Mouse (Mus musculus): ENCODE data around the gene Nck1. TPM values are rescaled to one million over a fixed set of nuclear protein-coding genes. Genes with fewer than 3 reads are reported as not detected.

The Nck1 gene
- polyA plus RNA-seq, 1 experiment from 2014 or later: 71.3 TPM

DNA sequence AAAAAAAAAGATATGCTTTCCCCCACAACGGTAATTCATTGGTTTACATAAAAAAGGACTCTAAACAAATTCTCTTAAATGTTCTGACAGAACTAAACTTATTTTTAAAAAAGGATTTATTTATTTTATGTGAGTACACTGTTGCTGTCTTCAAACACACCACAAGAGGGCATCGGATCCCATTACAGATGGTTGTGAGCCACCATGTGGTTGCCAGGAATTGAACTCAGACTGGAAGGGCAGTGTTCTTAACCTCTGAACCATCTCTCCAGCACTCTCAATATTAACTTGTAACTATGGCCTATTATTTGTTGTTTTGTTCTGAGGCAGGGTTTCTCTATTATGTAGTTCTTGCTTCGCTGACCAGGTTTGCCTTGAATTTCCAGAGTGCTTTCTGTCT, 25.9 kb downstream of the Nck1 start:
- ATAC-seq (ENCODE audit: insufficient read depth, low FRiP score): no peak
- Histone ChIP-seq H3K9ac (ENCODE audit: low read length) (no peak overlapping the region), H3K4me3 (replicated peaks; ENCODE audit: low read length) (no peak overlapping the region), H3K9me3 (replicated peaks; ENCODE audit: control insufficient read depth, low read length) (no peaks in the 10 kb centered on the region), H3K27ac (ENCODE audit: low read length) (no peak overlapping the region), H3K4me1 (ENCODE audit: control insufficient read depth, insufficient read depth, low read length) (0 out of 2 replicates have a peak, but pooled peaks cover 3% of the 10 kb centered on the region), H3K4me2 (ENCODE audit: low read depth, low read length) (no peak overlapping the region), H3K36me3 (ENCODE audit: control insufficient read depth, insufficient read depth, low read length) (no peaks in the 10 kb centered on the region), H3K27me3 (ENCODE audit: control insufficient read depth, insufficient read depth, low read length) (no peaks in the 10 kb centered on the region)
- 95% methylated on average over 3 of the region's 3 CpGs for WGBS

GRCm38 (mm10) chr9:100507581-100507980, 38.4 kb downstream of the Nck1 start:
- Histone ChIP-seq H3K27me3 (ENCODE audit: control insufficient read depth, insufficient read depth, low read length) (no peaks in the 10 kb centered on the region), H3K9ac (ENCODE audit: low read length) (no peak overlapping the region), H3K4me3 (replicated peaks; ENCODE audit: low read length) (no peak overlapping the region), H3K4me2 (ENCODE audit: low read depth, low read length) (no peak overlapping the region), H3K4me1 (ENCODE audit: control insufficient read depth, insufficient read depth, low read length) (no peaks in the 10 kb centered on the region), H3K36me3 (ENCODE audit: control insufficient read depth, insufficient read depth, low read length) (no peaks in the 10 kb centered on the region), H3K27ac (ENCODE audit: low read length) (no peak overlapping the region), H3K9me3 (replicated peaks; ENCODE audit: control insufficient read depth, low read length) (no peaks in the 10 kb centered on the region)
- 84% methylated on average over 2 of the region's 2 CpGs for WGBS
- ATAC-seq (ENCODE audit: insufficient read depth, low FRiP score): no peak

GRCm38 (mm10) chr9:100506652-100507051, 39.3 kb downstream of the Nck1 start:
- 24% methylated on average over 2 of the region's 2 CpGs for WGBS
- Histone ChIP-seq H3K9me3 (replicated peaks; ENCODE audit: control insufficient read depth, low read length) (no peaks in the 10 kb centered on the region), H3K4me1 (ENCODE audit: control insufficient read depth, insufficient read depth, low read length) (no peaks in the 10 kb centered on the region), H3K27ac (ENCODE audit: low read length) (no peak overlapping the region), H3K4me3 (replicated peaks; ENCODE audit: low read length) (no peak overlapping the region), H3K9ac (ENCODE audit: low read length) (no peak overlapping the region), H3K27me3 (ENCODE audit: control insufficient read depth, insufficient read depth, low read length) (no peaks in the 10 kb centered on the region), H3K4me2 (ENCODE audit: low read depth, low read length) (no peak overlapping the region), H3K36me3 (ENCODE audit: control insufficient read depth, insufficient read depth, low read length) (no peaks in the 10 kb centered on the region)
- ATAC-seq (ENCODE audit: insufficient read depth, low FRiP score): peak; percentile 80; the same call in 1 of the 2 replicates

DNA sequence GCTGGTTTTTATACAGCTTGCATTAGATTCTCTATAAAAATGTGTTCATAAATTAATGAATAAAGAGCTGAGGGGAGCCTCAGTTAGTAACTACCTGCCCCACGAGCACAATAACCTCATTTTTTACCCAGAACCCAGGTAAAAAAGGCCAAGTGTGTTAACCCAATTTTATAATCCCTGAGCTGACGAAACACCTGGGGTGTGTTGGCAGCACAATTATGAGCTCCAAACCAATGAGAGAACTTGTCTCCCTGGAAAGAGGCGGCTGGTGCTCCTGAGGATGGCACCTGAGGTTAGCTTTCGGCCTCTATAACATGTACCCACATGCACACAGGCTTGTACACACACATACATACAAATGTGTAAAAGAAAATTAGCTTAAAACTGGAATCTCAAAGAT, 40.4 kb downstream of the Nck1 start:
- Histone ChIP-seq H3K9me3 (replicated peaks; ENCODE audit: control insufficient read depth, low read length) (no peaks in the 10 kb centered on the region), H3K9ac (ENCODE audit: low read length) (peak overlapping the region; percentile 35; the same call in 1 of the 2 replicates), H3K27ac (ENCODE audit: low read length) (peak overlapping the region; percentile 73), H3K4me3 (replicated peaks; ENCODE audit: low read length) (peak overlapping the region; percentile 26), H3K36me3 (ENCODE audit: control insufficient read depth, insufficient read depth, low read length) (no peaks in the 10 kb centered on the region), H3K4me2 (ENCODE audit: low read depth, low read length) (peak overlapping the region; percentile 42; the same call in 1 of the 2 replicates), H3K27me3 (ENCODE audit: control insufficient read depth, insufficient read depth, low read length) (no peaks in the 10 kb centered on the region), H3K4me1 (ENCODE audit: control insufficient read depth, insufficient read depth, low read length) (no peaks in the 10 kb centered on the region)
- no peak for ATAC-seq (ENCODE audit: insufficient read depth, low FRiP score)
- WGBS: 84% methylated on average over 4 of the region's 4 CpGs

- Histone ChIP-seq H3K9ac (ENCODE audit: low read length) (no peak overlapping the region), H3K4me1 (ENCODE audit: control insufficient read depth, insufficient read depth, low read length) (0 out of 2 replicates have a peak, but pooled peaks cover 4% of the 10 kb centered on the region), H3K4me2 (ENCODE audit: low read depth, low read length) (no peak overlapping the region), H3K27me3 (ENCODE audit: control insufficient read depth, insufficient read depth, low read length) (no peaks in the 10 kb centered on the region), H3K36me3 (ENCODE audit: control insufficient read depth, insufficient read depth, low read length) (no peaks in the 10 kb centered on the region), H3K27ac (ENCODE audit: low read length) (no peak overlapping the region), H3K9me3 (replicated peaks; ENCODE audit: control insufficient read depth, low read length) (no peaks in the 10 kb centered on the region), H3K4me3 (replicated peaks; ENCODE audit: low read length) (no peak overlapping the region)
- WGBS: 88% methylated on average over 5 of the region's 5 CpGs
- no peak for ATAC-seq (ENCODE audit: insufficient read depth, low FRiP score)
Observed at GRCm38 (mm10) chr9:100493611-100494261, 52.2 kb downstream of the Nck1 start.

DNA sequence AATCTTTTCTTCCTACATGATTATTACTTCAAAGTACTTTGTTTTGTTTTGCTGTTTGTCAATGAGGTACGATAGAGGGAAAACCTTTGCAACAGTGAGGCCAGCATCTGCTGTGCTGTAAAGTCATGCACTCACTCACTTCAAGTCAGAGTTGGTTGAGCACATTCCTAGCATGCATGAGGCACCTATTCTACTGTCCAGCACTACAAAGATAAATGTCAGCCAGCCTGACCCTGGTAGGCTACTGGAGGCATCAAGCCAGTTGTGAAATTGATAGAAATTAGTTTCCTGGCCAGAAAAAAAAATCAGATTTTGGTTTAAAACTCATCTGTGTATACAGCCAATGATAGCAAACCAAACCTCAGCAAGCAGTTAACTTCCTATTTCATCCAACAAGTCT, 54.5 kb downstream of the Nck1 start:
- Histone ChIP-seq H3K4me2 (ENCODE audit: low read depth, low read length) (no peak overlapping the region), H3K36me3 (ENCODE audit: control insufficient read depth, insufficient read depth, low read length) (no peaks in the 10 kb centered on the region), H3K4me1 (ENCODE audit: control insufficient read depth, insufficient read depth, low read length) (peaks cover 11% of the 10 kb centered on the region), H3K27ac (ENCODE audit: low read length) (no peak overlapping the region), H3K4me3 (replicated peaks; ENCODE audit: low read length) (no peak overlapping the region), H3K27me3 (ENCODE audit: control insufficient read depth, insufficient read depth, low read length) (no peaks in the 10 kb centered on the region), H3K9ac (ENCODE audit: low read length) (no peak overlapping the region), H3K9me3 (replicated peaks; ENCODE audit: control insufficient read depth, low read length) (no peaks in the 10 kb centered on the region)
- no peak for ATAC-seq (ENCODE audit: insufficient read depth, low FRiP score)
- WGBS: 85% methylated on average over 1 of the region's 1 CpGs

DNA sequence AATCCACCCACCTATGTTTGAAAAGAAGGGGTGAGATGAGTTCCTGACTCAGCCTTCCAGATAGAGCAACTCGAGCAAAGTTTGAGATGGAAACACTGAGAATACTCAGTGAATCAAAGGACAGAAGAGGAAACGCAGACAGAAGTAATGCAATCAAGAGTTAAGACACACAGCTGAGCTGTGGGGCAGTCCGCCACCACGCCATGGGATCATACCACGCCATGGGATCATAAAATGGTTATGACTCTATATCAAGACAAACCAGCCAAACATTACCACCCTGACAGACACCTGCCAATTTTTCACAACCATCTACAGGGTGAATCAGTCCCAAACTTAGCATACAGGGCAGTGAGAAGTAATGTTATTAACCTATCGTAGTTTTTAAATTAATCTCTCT, 57.0 kb downstream of the Nck1 start:
- no peak overlapping the region for H3K4me2 ChIP-seq (ENCODE audit: low read depth, low read length)
- H3K9me3 ChIP-seq (replicated peaks; ENCODE audit: control insufficient read depth, low read length): no peaks in the 10 kb centered on the region
- no peak for ATAC-seq (ENCODE audit: insufficient read depth, low FRiP score)
- H3K27ac ChIP-seq (ENCODE audit: low read length): 0 out of 2 replicates have a peak overlapping the region, but pooled peaks have one; percentile 42
- H3K27me3 ChIP-seq (ENCODE audit: control insufficient read depth, insufficient read depth, low read length): no peaks in the 10 kb centered on the region
- no peak overlapping the region for H3K9ac ChIP-seq (ENCODE audit: low read length)
- no peaks in the 10 kb centered on the region for H3K36me3 ChIP-seq (ENCODE audit: control insufficient read depth, insufficient read depth, low read length)
- H3K4me3 ChIP-seq (replicated peaks; ENCODE audit: low read length): no peak overlapping the region
- WGBS: 87% methylated on average over 6 of the region's 6 CpGs
- H3K4me1 ChIP-seq (ENCODE audit: control insufficient read depth, insufficient read depth, low read length): peaks cover 14% of the 10 kb centered on the region

- Histone ChIP-seq H3K4me1 (ENCODE audit: control insufficient read depth, insufficient read depth, low read length) (peaks cover 14% of the 10 kb centered on the region), H3K36me3 (ENCODE audit: control insufficient read depth, insufficient read depth, low read length) (no peaks in the 10 kb centered on the region), H3K27ac (ENCODE audit: low read length) (peak overlapping the region; percentile 42), H3K9ac (ENCODE audit: low read length) (no peak overlapping the region), H3K9me3 (replicated peaks; ENCODE audit: control insufficient read depth, low read length) (no peaks in the 10 kb centered on the region), H3K27me3 (ENCODE audit: control insufficient read depth, insufficient read depth, low read length) (no peaks in the 10 kb centered on the region), H3K4me3 (replicated peaks; ENCODE audit: low read length) (no peak overlapping the region), H3K4me2 (ENCODE audit: low read depth, low read length) (no peak overlapping the region)
- WGBS: 41% methylated on average over 7 of the region's 7 CpGs
- ATAC-seq (ENCODE audit: insufficient read depth, low FRiP score): peak; percentile 72
Observed at GRCm38 (mm10) chr9:100488056-100488713, 57.7 kb downstream of the Nck1 start.

DNA sequence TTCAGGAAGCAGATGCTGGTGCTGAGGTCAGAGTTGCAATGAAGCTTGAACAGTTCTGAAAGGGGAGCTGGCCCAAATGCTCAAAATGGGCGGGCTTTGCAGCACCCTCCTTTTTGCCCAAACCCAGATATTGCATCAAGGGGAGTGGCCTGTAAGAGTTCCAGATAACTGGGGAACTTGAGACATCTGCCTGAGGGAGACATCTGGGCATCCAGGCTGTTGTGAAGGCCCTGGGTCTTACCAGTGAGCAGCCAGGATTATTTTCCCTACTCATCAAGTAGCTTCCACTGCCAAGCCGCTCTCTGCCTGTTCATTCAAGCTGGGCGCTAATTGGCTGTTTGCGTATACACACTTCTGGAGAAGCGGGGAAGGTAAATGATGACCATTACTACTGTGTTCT, 59.5 kb downstream of the Nck1 start, which contains the start of gene Il20rb:
TSS of gene Il20rb (minus strand) at position 358 of the 400 bp plus-strand sequence.
- Histone ChIP-seq H3K27me3 (ENCODE audit: control insufficient read depth, insufficient read depth, low read length) (no peaks in the 10 kb centered on the region), H3K36me3 (ENCODE audit: control insufficient read depth, insufficient read depth, low read length) (no peaks in the 10 kb centered on the region), H3K4me2 (ENCODE audit: low read depth, low read length) (no peak within 1 kb of the TSS), H3K4me1 (ENCODE audit: control insufficient read depth, insufficient read depth, low read length) (peaks cover 14% of the 10 kb centered on the region), H3K27ac (ENCODE audit: low read length) (peak within 1 kb of the TSS; percentile 6; the same call in 1 of the 2 replicates), H3K9me3 (replicated peaks; ENCODE audit: control insufficient read depth, low read length) (no peaks in the 10 kb centered on the region), H3K4me3 (replicated peaks; ENCODE audit: low read length) (no peak within 1 kb of the TSS), H3K9ac (ENCODE audit: low read length) (no peak within 1 kb of the TSS)
- no peak for ATAC-seq (ENCODE audit: insufficient read depth, low FRiP score)
- 88% methylated on average over 5 of the region's 5 CpGs for WGBS
